Mouse (Mus musculus): ENCODE measurements at regions not wholly inside any gene's neighbourhood (a gene's known extent, or its start where the extent isn't known, plus 50 kb on each side); places are given as distances from the start of the nearest gene placed in this dataset.

DNA sequence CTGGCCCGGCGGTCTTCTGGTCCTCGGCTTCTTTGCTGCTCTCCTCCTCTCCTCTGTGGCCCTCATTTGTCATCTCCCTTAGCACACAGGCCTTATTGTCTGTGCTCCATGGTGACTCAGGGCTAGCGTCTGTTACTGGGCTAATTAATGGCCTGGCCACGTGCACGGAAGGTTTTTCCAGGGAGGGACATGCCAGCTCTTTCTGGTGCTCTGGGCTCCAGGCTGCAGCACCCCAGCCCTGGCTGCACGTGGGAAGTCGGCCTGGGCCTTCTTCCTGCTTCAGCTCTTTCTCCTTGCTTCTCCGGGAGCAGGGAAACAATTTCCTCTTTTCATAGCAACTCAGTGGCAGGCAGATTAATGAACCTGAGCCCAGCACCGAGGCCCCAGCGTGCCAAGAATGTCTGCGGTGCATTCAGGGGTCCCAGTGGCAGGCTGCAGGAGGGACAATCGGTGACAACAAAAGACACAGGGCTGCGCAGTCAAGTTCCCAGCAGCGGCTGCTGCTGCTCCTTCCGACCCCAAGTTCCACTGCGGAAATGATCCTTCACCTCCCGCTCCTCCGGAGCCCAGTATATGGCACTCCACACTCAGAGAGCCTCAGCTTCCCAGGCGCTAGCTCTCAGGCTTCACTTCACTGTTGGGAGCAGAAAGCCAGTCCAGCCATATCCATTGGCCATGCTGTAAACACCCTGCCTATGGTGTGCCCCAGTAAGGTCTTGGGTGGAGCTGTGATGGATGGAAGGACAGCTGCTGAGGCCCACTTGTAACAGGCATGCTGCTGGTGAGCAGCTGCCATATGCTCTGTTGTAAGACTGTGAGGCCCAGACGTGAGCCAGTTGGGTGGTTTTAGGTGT, 257.3 kb upstream of the Habp2 start:
- no peaks in the 10 kb centered on the region for H3K4me1 ChIP-seq (ENCODE audit: control insufficient read depth, insufficient read depth)
- TF ChIP-seq CTCF (IDR thresholded peaks at IDR 0.05; ENCODE audit: low read depth) (no peak), EP300 (IDR thresholded peaks at IDR 0.05; ENCODE audit: low read depth) (no peak)
- peak overlapping the region; percentile 28; the same call in 1 of the 2 replicates for H3K27ac ChIP-seq (ENCODE audit: low read depth)
- H3K4me2 ChIP-seq (ENCODE audit: low read depth, low read length) = no peak overlapping the region
- ATAC-seq (ENCODE audit: insufficient read depth, low read depth) = no peak
- H3K9me3 ChIP-seq (replicated peaks; ENCODE audit: control insufficient read depth, low read length) = 0 out of 2 replicates have a peak, but pooled peaks cover 4% of the 10 kb centered on the region
- 0 out of 2 replicates have a peak overlapping the region, but pooled peaks have one; percentile 11 for H3K9ac ChIP-seq (replicated peaks; ENCODE audit: low read depth, low read length)
- DNase-seq (ENCODE audit: low spot score) = no peak
- H3K4me3 ChIP-seq (ENCODE audit: low read depth, low read length) = no peak overlapping the region
- H3K36me3 ChIP-seq (replicated peaks; ENCODE audit: control insufficient read depth, insufficient read depth, low read length) = no peaks in the 10 kb centered on the region
- H3K27me3 ChIP-seq (ENCODE audit: control insufficient read depth, insufficient read depth, low read length) = no peaks in the 10 kb centered on the region
- WGBS = 44% methylated on average over 21 of the region's 21 CpGs

DNA sequence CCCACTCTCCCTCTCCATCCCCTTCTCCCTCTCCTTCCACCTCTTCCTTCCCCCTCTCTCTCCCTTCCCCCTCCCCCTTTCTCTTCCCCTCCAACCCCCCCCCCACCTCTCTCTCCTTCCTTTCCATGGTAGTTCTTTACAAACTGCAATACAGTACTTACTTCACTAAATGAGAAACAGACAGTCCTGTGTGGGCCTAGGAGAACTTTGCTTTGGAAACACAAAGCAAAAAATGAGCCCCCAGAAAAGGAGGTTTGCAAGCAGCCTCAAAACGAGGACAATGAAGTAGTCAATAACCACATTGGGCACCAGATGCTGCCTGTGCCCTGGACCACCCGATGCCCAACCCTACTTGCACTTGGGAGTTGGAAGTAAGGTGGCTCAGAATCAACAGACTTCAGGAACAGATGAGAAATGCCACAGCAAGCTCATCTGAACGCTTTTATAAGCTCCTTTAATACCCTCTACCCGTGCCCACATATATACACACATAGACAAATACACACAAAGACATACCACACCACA, 256.5 kb upstream of the Habp2 start:
- no peak for DNase-seq (ENCODE audit: low spot score)
- Histone ChIP-seq H3K4me2 (ENCODE audit: low read depth, low read length) (no peak overlapping the region), H3K27ac (ENCODE audit: low read depth) (no peak overlapping the region), H3K9ac (replicated peaks; ENCODE audit: low read depth, low read length) (no peak overlapping the region), H3K4me3 (ENCODE audit: low read depth, low read length) (no peak overlapping the region), H3K4me1 (ENCODE audit: control insufficient read depth, insufficient read depth) (no peaks in the 10 kb centered on the region), H3K36me3 (replicated peaks; ENCODE audit: control insufficient read depth, insufficient read depth, low read length) (no peaks in the 10 kb centered on the region), H3K9me3 (replicated peaks; ENCODE audit: control insufficient read depth, low read length) (0 out of 2 replicates have a peak, but pooled peaks cover 4% of the 10 kb centered on the region), H3K27me3 (ENCODE audit: control insufficient read depth, insufficient read depth, low read length) (no peaks in the 10 kb centered on the region)
- WGBS = 78% methylated on average over 4 of the region's 4 CpGs
- TF ChIP-seq EP300 (IDR thresholded peaks at IDR 0.05; ENCODE audit: low read depth) (no peak), CTCF (IDR thresholded peaks at IDR 0.05; ENCODE audit: low read depth) (no peak)
- no peak for ATAC-seq (ENCODE audit: insufficient read depth, low read depth)

GRCm38 (mm10) chr19:56034552-56034951, 252.4 kb upstream of the Habp2 start:
- WGBS = 46% methylated on average over 4 of the region's 4 CpGs
- DNase-seq (ENCODE audit: low spot score) = no peak
- H3K4me1 ChIP-seq (ENCODE audit: control insufficient read depth, insufficient read depth) = no peaks in the 10 kb centered on the region

DNA sequence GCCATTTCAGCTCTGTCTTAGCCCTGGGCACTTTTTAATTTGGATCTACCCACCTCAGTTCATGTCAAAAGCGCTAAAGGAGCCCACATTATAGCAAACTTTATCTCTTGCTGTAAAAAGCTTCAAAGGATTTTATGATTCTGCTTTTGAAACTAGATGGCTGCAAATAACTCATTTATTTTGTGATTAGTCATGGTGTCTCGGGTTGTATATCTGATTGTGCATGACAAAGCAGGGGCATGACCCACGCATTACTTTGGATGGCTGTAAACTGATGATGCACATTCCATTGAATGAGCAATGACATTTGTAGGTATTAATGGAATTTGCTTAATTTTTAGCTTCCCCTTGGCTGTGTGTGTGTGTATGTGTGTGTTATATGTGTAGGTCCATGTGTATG, 249.4 kb upstream of the Habp2 start:
- no peak overlapping the region for H3K27ac ChIP-seq (ENCODE audit: low read depth)
- 85% methylated on average over 3 of the region's 3 CpGs for WGBS

More at GRCm38 (mm10) chr19:56034552-56034951, 252.4 kb upstream of the Habp2 start:
- Histone ChIP-seq H3K27ac (ENCODE audit: low read depth) (no peak overlapping the region), H3K4me2 (ENCODE audit: low read depth, low read length) (no peak overlapping the region), H3K27me3 (ENCODE audit: control insufficient read depth, insufficient read depth, low read length) (no peaks in the 10 kb centered on the region), H3K9ac (replicated peaks; ENCODE audit: low read depth, low read length) (no peak overlapping the region), H3K9me3 (replicated peaks; ENCODE audit: control insufficient read depth, low read length) (no peaks in the 10 kb centered on the region), H3K4me3 (ENCODE audit: low read depth, low read length) (no peak overlapping the region), H3K36me3 (replicated peaks; ENCODE audit: control insufficient read depth, insufficient read depth, low read length) (no peaks in the 10 kb centered on the region)
- TF ChIP-seq EP300 (IDR thresholded peaks at IDR 0.05; ENCODE audit: low read depth) (no peak), CTCF (IDR thresholded peaks at IDR 0.05; ENCODE audit: low read depth) (no peak)
- no peak for ATAC-seq (ENCODE audit: insufficient read depth, low read depth)

GRCm38 (mm10) chr19:56039091-56040004, 247.6 kb upstream of the Habp2 start:
- ATAC-seq (ENCODE audit: insufficient read depth, low read depth) = no peak
- Histone ChIP-seq H3K9ac (replicated peaks; ENCODE audit: low read depth, low read length) (no peak overlapping the region), H3K4me3 (ENCODE audit: low read depth, low read length) (no peak overlapping the region), H3K27ac (ENCODE audit: low read depth) (no peak overlapping the region), H3K9me3 (replicated peaks; ENCODE audit: control insufficient read depth, low read length) (no peaks in the 10 kb centered on the region), H3K27me3 (ENCODE audit: control insufficient read depth, insufficient read depth, low read length) (no peaks in the 10 kb centered on the region), H3K4me1 (ENCODE audit: control insufficient read depth, insufficient read depth) (no peaks in the 10 kb centered on the region), H3K4me2 (ENCODE audit: low read depth, low read length) (no peak overlapping the region), H3K36me3 (replicated peaks; ENCODE audit: control insufficient read depth, insufficient read depth, low read length) (no peaks in the 10 kb centered on the region)
- 77% methylated on average over 17 of the region's 17 CpGs for WGBS
- TF ChIP-seq CTCF (IDR thresholded peaks at IDR 0.05; ENCODE audit: low read depth) (no peak), EP300 (IDR thresholded peaks at IDR 0.05; ENCODE audit: low read depth) (no peak)
- DNase-seq (ENCODE audit: low spot score) = no peak

More for the DNA sequence above, 249.4 kb upstream of the Habp2 start:
- no peak for TF ChIP-seq EP300 (IDR thresholded peaks at IDR 0.05; ENCODE audit: low read depth)
- ATAC-seq (ENCODE audit: insufficient read depth, low read depth) = no peak
- Histone ChIP-seq H3K4me2 (ENCODE audit: low read depth, low read length) (no peak overlapping the region), H3K27me3 (ENCODE audit: control insufficient read depth, insufficient read depth, low read length) (no peaks in the 10 kb centered on the region), H3K4me3 (ENCODE audit: low read depth, low read length) (no peak overlapping the region), H3K9ac (replicated peaks; ENCODE audit: low read depth, low read length) (no peak overlapping the region), H3K4me1 (ENCODE audit: control insufficient read depth, insufficient read depth) (no peaks in the 10 kb centered on the region), H3K9me3 (replicated peaks; ENCODE audit: control insufficient read depth, low read length) (no peaks in the 10 kb centered on the region), H3K36me3 (replicated peaks; ENCODE audit: control insufficient read depth, insufficient read depth, low read length) (no peaks in the 10 kb centered on the region)
- no peak for DNase-seq (ENCODE audit: low spot score)

All from heart, postnatal 0 days (tissue).